8 mouse cellular contexts compared by ENCODE assay signal in the genomic region with DNA sequence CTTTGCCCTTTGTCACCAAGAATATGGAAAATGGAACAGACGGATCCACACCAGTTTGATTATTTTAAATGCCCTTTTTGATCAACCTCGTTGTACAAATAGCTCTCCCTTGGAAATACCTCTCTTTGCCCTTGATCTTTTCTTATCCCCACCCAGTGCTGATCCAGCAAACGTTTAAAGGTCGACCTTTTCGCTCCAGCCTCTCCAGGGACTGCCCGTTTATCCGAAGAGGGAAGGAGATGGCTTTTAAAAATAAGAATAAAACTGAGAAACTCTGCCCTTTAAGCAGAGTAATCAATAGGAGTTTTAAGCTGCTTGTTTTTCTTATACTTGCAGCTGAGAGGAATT. TPM values are rescaled to one million over a fixed set of nuclear protein-coding genes. Genes with fewer than 3 reads are reported as not detected.
DNase-seq lines count a peak whose midpoint lies in the region; ATAC-seq and TF ChIP-seq lines count a peak whose summit lies in the region.

No protein-coding gene starts in this region.

- peaks cover 14% of the 10 kb centered on the region for H3K36me3 ChIP-seq in heart, embryonic 12.5 days
- peaks cover 15% of the 10 kb centered on the region for H3K36me3 ChIP-seq in G1E (replicated peaks)
- peaks cover 16% of the 10 kb centered on the region for H3K36me3 ChIP-seq in forebrain, postnatal 0 days (ENCODE audit: insufficient read depth)
- H3K36me3 ChIP-seq in liver, embryonic 15.5 days (replicated peaks) = peaks cover 13% of the 10 kb centered on the region

- ATAC-seq in heart, embryonic 12.5 days (ENCODE audit: insufficient number of reproducible peaks, low FRiP score) = no peak
- no peak for ATAC-seq in G1E (ENCODE audit: extremely low read depth, insufficient number of reproducible peaks, low FRiP score, poor library complexity, severe bottlenecking)
- ATAC-seq in forebrain, postnatal 0 days = no peak
- no peak for ATAC-seq in liver, embryonic 15.5 days (ENCODE audit: insufficient read depth)
- ATAC-seq in inflammation-experienced regulatory T-cells, adult 6 months = no peak

- no peak for TF ChIP-seq CTCF in G1E (IDR thresholded peaks at IDR 0.05; ENCODE audit: low read depth, low read length)
- TF ChIP-seq CTCF in forebrain, postnatal 0 days (IDR thresholded peaks at IDR 0.05; ENCODE audit: low read depth) = no peak

- H3K9ac ChIP-seq in heart, embryonic 12.5 days = peak overlapping the region; percentile 98
- H3K9ac ChIP-seq in forebrain, postnatal 0 days = peak overlapping the region; percentile 91
- H3K9ac ChIP-seq in liver, embryonic 15.5 days = peak overlapping the region; percentile 98

- H3K27ac ChIP-seq in heart, embryonic 12.5 days (ENCODE audit: poor library complexity, severe bottlenecking) = peak overlapping the region; percentile 99
- peak overlapping the region; percentile 96 for H3K27ac ChIP-seq in forebrain, postnatal 0 days (ENCODE audit: low read depth, low read length)
- H3K27ac ChIP-seq in liver, embryonic 15.5 days (replicated peaks) = peak overlapping the region; percentile 95

- WGBS in heart, embryonic 12.5 days = 2% methylated on average over 7 of the region's 7 CpGs
- WGBS in forebrain, postnatal 0 days = under 1% methylated on average over 7 of the region's 7 CpGs
- WGBS in liver, embryonic 15.5 days (ENCODE audit: insufficient replicate concordance) = 6% methylated on average over 7 of the region's 7 CpGs

- intact Hi-C loops in heart, postnatal 36 days (cut with DNase I) = loop anchor here (10.0 kb wide), 2 partner anchors 218 to 248 kb away; partner anchors contain the start of genes Gm20390, Nme1 and Spag9

- H3K4me3 ChIP-seq in heart, embryonic 12.5 days = peak overlapping the region; percentile 93
- H3K4me3 ChIP-seq in G1E (ENCODE audit: low read depth, low read length) = peak overlapping the region; percentile 84
- H3K4me3 ChIP-seq in forebrain, postnatal 0 days (ENCODE audit: low read depth, low read length) = peak overlapping the region; percentile 99
- H3K4me3 ChIP-seq in liver, embryonic 15.5 days (replicated peaks) = peak overlapping the region; percentile 92

- peak overlapping the region; percentile 71 for H3K4me2 ChIP-seq in heart, embryonic 12.5 days
- peak overlapping the region; percentile 98 for H3K4me2 ChIP-seq in forebrain, postnatal 0 days (ENCODE audit: low read depth)
- H3K4me2 ChIP-seq in liver, embryonic 15.5 days = peak overlapping the region; percentile 98

- H3K27me3 ChIP-seq in heart, embryonic 12.5 days (replicated peaks) = no peaks in the 10 kb centered on the region
- H3K27me3 ChIP-seq in G1E (ENCODE audit: insufficient read depth, low read length) = no peaks in the 10 kb centered on the region
- no peaks in the 10 kb centered on the region for H3K27me3 ChIP-seq in forebrain, postnatal 0 days (ENCODE audit: insufficient read depth, low read length)
- H3K27me3 ChIP-seq in liver, embryonic 15.5 days = no peaks in the 10 kb centered on the region

- DNase-seq in heart, postnatal 36 days = no peak
- no peak for DNase-seq in G1E (ENCODE audit: low spot score)
- no peak for DNase-seq in forebrain, postnatal 0 days
- no peak for DNase-seq in right cerebral cortex, postnatal 14 days
- no peak for DNase-seq in gastrocnemius, adult 8-10 months (ENCODE audit: low spot score in 2 of 2)

- no peaks in the 10 kb centered on the region for H3K9me3 ChIP-seq in heart, embryonic 12.5 days (replicated peaks)
- no peaks in the 10 kb centered on the region for H3K9me3 ChIP-seq in G1E (replicated peaks)
- H3K9me3 ChIP-seq in forebrain, postnatal 0 days (ENCODE audit: low read length) = no peaks in the 10 kb centered on the region
- H3K9me3 ChIP-seq in liver, embryonic 15.5 days (replicated peaks) = no peaks in the 10 kb centered on the region

- H3K4me1 ChIP-seq in heart, embryonic 12.5 days (replicated peaks) = peaks cover 18% of the 10 kb centered on the region
- H3K4me1 ChIP-seq in G1E (ENCODE audit: insufficient read depth, low read depth, low read length) = peaks cover 36% of the 10 kb centered on the region
- peaks cover 12% of the 10 kb centered on the region for H3K4me1 ChIP-seq in forebrain, postnatal 0 days (ENCODE audit: insufficient read depth)
- H3K4me1 ChIP-seq in liver, embryonic 15.5 days (replicated peaks) = peaks cover 27% of the 10 kb centered on the region

RNA-seq across cellular contexts. Expression of gene Tob1, which starts 1.2 kb away (rescaled TPM):
- 34.9 and 35.2 TPM in 2 replicates for polyA plus RNA-seq in heart, embryonic 12.5 days (2016; fragmentation: Nextera tagmentation; extraction: Ambion mirVana)
- total RNA-seq in heart, postnatal 36 days (2021) = 10 to 100 TPM; 53.0 to 55.2 TPM
- total RNA-seq in G1E (2014; fragmentation: Nextera tagmentation) (28.6 and 35.0 TPM in 2 replicates), G1E (2017) (9.9 and 11.6 TPM in 2 replicates)
- polyA plus RNA-seq in G1E (2012) = 10.5 and 11.1 TPM in 2 replicates
- 12.5 and 17.3 TPM in 2 replicates for total RNA-seq in forebrain, postnatal 0 days (2014; rRNA removed)
- 27.9 and 31.6 TPM in 2 replicates for polyA plus RNA-seq in forebrain, postnatal 0 days (2015; fragmentation: Nextera tagmentation; extraction: Ambion mirVana)
- 12.8 and 13.0 TPM in 2 replicates for polyA plus RNA-seq in liver, embryonic 15.5 days (2015; fragmentation: Nextera tagmentation; extraction: Ambion mirVana)
- total RNA-seq in gastrocnemius, adult 8-10 months (2022) = 100 to 1,000 TPM; 196 to 240 (median 221) TPM
- 1 to 10 TPM; 4.3 to 6.7 (median 5.3) TPM for polyA plus RNA-seq in inflammation-experienced regulatory T-cells, adult 6 months (2017; shearing (Covaris generic))

RNA-seq across cellular contexts. Expression of gene Wfikkn2, which starts 33.3 kb away (rescaled TPM):
- 2.0 and 2.5 TPM in 2 replicates for polyA plus RNA-seq in heart, embryonic 12.5 days (2016; fragmentation: Nextera tagmentation; extraction: Ambion mirVana)
- 1 to 10 TPM; 4.0 to 4.2 TPM for total RNA-seq in heart, postnatal 36 days (2021)
- not detected in 2 replicates for total RNA-seq in G1E (2014; fragmentation: Nextera tagmentation)
- total RNA-seq in G1E (2017) = 0.05 TPM in 1 of 2 replicates, not detected in the other
- 0.03 TPM in 1 of 2 replicates, not detected in the other for polyA plus RNA-seq in G1E (2012)
- total RNA-seq in forebrain, postnatal 0 days (2014; rRNA removed) = 5.9 and 6.4 TPM in 2 replicates
- 6.5 and 10.0 TPM in 2 replicates for polyA plus RNA-seq in forebrain, postnatal 0 days (2015; fragmentation: Nextera tagmentation; extraction: Ambion mirVana)
- 0.15 TPM in 2 replicates for polyA plus RNA-seq in liver, embryonic 15.5 days (2015; fragmentation: Nextera tagmentation; extraction: Ambion mirVana)
- total RNA-seq in gastrocnemius, adult 8-10 months (2022) = 10 to 100 TPM; 12.1 to 16.7 (median 13.5) TPM
- 1 to 10 TPM in 2 of 3 experiments, under 1 TPM in 1; 0.10 to 1.5 (median 1.2) TPM for polyA plus RNA-seq in inflammation-experienced regulatory T-cells, adult 6 months (2017; shearing (Covaris generic))
